Mouse (Mus musculus) frontal cortex, postnatal 25 days (tissue): ENCODE data around the gene Rnf168.

Experiments used
- DNase-seq, 2 experiments: peaks; one replicate each; pipeline ENCODE4 v3.0.0; 2022; ENCODE audit warnings: low spot score in 2 of 2

Gene Rnf168

GRCm38 (mm10) chr16:32312859-32313258 lies 35.6 kb downstream of the Rnf168 start:
- DNase-seq = no peak

- DNase-seq = no peak
These were observed 39.3 kb downstream of the Rnf168 start for GRCm38 (mm10) chr16:32316601-32317000.

GRCm38 (mm10) chr16:32323953-32324352 lies 46.7 kb downstream of the Rnf168 start:
- no peak for DNase-seq

GRCm38 (mm10) chr16:32330876-32331670 lies 53.8 kb downstream of the Rnf168 start:
- no peak for DNase-seq

GRCm38 (mm10) chr16:32332040-32332555 lies 54.8 kb downstream of the Rnf168 start, which contains the start of gene Ubxn7:
Ubxn7 (plus strand) TSS chr16:32332257.
- DNase-seq = peak; percentile 90 to 97

GRCm38 (mm10) chr16:32332556-32333511 lies 55.6 kb downstream of the Rnf168 start:
- DNase-seq = peak; percentile 14 to 18

- no peak for DNase-seq
These were observed 57.9 kb downstream of the Rnf168 start for GRCm38 (mm10) chr16:32335146-32335545.

GRCm38 (mm10) chr16:32336026-32336780 lies 58.9 kb downstream of the Rnf168 start:
- no peak for DNase-seq

- DNase-seq = no peak
These were observed 59.7 kb downstream of the Rnf168 start for GRCm38 (mm10) chr16:32337001-32337400.

GRCm38 (mm10) chr16:32340451-32340850 lies 63.2 kb downstream of the Rnf168 start:
- DNase-seq = no peak

- DNase-seq = no peak
These were observed 68.3 kb downstream of the Rnf168 start for GRCm38 (mm10) chr16:32345521-32345920.

GRCm38 (mm10) chr16:32350776-32351175 lies 73.5 kb downstream of the Rnf168 start:
- no peak for DNase-seq
